Mouse (Mus musculus): Measurements from ENCODE around the gene Nqo2.
A peak's percentile ranks its signal among the peaks of the same experiment; 100 is the strongest.
"Not testable (repeated sequence)": the region's sequence is repeated elsewhere in the genome, so short reads cannot be mapped to it uniquely, and the experiment has no call there.

Nqo2 gene

DNA sequence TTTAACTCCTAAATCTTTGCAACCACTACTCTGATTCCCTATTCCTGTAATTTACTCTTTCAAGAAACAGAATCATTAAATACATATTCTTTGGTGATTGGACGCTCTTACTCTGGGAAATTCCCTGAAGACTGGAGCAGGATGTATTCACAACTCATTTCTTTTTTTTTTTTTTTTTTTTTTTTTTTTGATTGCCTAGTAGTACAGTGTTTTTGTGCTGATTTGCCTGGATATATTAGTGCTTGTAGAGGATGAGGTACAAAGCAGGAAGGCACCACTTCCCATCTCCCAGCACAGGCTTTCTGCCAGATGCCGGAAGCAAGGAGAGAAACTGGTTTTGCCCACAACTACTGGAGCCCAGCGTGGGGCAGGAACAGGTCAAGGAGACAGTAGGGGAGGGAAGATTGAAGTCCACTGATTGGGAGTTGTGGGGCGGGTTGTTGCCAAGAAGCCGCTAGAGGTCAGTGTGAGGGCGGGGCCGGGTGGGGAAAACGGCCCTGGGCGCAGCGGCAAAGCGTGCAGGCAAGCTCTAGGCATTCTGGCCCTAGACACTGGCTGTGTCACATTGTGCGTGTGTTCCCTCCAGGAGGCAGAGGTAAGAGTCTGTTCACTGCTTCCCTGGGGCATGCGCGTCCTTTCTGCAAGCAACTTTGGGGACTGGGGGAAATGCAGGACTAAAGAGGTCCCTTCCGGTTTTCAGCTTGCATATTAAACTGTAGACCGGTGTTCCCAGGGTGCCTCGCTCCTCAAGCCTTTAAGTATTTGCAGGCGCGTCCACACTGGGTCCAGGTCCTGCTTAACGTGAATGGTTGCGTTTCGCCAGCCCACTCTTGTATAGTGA is at the start of gene Nqo2:
TSS of gene Nqo2 (plus strand) at position 482 of the 841 bp plus-strand sequence.
- peak; percentile 69 for DNase-seq

DNA sequence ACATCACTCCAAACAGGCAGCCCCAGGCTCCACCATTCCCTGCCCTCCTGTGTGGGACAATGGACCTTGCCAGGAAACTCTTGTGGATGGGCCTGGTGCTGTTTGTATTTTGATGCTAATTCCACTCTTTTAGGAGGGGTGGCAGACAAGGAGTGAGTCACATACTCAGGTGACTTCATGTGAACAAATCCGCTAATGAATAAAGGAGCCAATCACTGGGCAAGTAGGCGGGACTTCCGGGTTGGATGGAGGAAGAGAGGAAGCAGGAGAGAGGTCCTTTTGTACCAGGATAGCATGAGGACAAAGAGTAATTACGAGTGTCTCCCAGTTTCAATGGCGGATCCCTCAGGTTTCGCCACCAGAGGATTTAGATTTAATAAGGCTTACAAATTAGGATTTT is 43.4 kb upstream of the Nqo2 start:
- no peak for DNase-seq

DNA sequence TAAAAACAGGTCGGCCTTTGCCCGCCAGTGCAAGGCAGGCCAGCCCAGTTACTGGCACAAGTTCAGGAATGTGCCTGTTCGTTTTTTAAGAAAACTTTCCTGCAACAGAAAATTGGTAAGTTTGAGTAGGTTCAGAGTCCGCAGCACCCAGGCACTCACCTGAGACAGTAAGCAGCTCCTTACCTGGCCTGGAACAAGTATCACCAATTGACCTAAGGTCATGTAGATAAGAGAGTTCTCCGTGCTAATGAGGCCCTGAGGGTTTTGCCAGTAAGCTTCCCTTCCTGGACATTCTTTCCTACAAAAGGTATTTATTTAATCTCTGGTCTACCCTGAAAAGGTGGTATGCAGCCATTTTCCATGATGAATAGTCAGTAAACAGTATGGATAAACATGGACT is 42.8 kb upstream of the Nqo2 start:
- DNase-seq, result no peak

DNA sequence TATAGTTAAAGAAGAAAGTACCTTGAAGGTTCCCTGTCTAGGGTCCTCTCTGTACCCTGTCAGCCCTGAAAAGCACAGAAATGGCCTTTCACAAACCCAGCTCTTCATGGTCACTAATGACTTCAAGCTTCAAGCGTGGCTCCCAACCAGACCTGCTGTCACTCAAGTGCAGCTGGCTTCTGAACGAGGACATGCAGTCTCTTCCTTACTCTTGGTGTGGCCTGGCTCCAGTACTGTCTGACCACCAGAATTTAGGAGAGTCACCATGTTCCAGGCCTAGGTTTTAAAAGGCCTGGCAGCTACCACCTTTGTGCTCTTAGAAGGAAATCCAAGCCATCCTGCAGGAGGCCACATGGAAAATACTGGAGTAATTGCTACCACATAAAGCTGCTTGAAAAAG is 34.2 kb upstream of the Nqo2 start:
- DNase-seq, result no peak

DNA sequence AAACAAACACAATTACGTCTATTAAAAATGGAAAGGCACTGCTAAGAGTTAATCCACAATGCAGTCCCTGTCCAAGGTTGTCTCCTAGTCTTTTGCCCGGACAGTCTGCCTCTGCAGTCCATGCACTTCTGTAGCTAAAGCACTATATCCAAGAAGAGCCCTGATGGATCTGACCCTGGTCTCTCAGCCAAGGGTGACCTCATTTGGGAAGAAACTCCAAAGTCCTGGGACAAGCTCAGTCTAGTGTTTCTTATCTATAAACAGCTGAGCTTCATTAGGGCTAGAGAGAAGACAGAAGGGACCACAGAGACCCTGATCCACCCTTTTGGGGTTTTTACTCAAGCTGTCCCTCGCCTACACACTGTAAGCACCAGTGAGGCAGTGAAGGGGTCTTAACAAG is 33.6 kb upstream of the Nqo2 start:
- no peak for DNase-seq

DNA sequence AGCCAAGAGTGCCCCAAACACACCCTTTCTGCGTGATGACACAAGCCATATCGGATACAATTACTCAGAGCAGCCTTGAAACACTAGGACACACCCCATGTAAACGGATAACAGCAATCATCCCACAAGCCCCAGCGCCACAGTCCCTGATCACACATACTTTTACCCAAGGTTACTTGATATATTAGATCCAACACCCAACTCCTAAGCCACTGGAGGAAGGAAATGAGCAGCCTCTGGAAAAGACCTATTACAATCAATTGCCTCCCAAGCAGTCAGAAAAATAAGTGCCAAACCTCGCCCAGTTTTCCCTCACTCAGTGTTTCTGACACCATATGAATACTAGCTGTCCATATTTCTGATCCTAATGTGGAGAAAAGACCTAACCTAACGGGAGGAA is 29.7 kb upstream of the Nqo2 start:
- DNase-seq, result no peak

DNA sequence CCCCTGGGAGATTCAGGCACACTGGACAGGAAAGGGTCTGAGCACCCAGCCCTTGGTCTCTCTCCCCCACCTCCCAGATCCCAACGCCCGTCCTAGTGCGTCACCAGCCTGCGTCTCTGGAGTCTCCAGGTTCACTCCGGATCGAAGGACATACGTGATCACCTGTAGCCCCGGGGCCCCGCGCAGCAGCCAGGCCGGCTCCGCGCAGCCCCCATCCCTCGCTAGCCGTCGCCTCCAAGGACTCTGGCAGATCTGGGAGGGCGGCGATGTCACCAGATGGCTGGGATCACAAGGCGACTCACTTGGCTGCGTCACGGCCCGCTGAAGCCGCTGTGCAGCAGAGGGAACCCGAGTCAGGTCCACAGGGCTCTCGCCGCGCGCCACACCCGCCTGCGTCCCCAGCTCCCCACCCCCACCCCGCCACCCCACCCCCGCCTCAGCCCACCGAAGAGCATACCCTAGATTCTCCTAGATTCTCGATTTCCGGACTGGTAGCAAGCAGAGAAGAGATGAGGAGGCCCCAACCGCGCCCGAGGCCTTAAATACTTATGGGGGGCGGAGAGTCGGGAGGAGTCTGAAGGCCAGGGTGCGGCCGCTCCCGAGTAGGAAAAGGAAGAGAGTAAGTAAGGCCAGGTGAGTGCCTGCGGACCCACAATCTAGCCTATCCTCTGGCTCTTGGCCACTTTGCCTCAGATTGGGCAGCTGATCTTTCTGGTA is 28.9 kb upstream of the Nqo2 start:
- peak; percentile 73 for DNase-seq

DNA sequence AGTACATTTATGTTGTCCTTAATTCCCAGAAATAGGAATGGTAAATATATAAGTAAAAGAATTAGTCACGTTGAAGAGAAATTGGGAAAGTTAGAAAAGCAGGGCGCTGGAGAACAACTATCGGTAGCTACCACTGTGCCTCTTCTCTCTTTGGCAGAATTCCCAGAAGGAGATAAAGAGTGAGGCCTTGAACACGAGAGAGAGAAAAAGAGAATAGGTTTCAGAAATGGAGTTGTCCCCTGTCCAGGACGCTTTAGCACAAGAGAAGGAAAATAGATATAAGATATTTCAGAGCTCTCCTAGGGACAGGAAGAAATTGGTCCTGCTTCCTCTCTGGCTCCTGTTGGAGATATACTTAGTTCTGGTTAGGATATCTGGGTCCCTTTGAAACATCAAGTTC is 27.3 kb upstream of the Nqo2 start:
- no peak for DNase-seq

DNA sequence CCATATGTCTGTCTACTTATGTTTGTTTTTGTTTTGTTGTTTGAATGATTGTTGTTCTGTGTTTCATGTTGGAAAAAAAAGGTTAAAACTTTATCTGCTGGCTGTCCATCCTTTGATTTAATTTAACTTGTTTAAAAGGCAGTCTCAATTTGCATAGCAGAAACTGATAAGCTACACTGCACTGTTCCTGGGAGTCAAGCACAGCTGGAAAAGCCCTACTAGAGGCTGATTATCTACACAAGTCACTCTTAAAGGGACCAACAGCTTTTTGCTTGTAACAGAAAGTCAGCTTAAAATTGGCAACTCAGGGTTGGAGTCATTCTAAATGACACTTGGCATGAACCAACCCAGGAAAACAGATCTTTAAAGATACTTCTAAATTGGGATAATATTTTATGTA is 26.9 kb upstream of the Nqo2 start:
- not testable (repeated sequence) for DNase-seq

DNA sequence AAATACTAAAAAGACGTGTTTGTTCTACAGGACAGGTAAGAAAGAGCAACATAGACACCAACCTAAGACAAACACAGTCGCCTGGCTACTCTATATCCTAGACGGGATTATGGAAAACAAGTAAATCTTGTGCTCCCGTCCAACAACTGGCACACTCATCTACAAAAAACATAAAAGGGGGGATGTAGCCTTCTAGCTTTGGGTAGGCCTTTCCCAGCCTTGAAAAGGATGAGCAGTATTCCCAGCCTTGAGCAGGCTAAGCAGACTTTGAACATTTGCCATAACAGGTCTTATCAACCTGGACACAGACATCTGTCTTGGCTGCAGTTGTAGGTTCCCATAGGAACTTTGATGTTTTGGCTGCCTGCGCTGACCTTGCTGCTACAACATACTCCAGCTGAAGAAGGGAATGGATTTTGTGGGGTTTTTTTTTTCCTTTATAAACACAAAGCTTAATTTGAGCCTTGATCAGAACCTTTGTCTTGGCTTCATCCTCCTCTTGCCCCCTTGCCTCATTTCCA is 23.1 kb upstream of the Nqo2 start:
- DNase-seq, result no peak

DNA sequence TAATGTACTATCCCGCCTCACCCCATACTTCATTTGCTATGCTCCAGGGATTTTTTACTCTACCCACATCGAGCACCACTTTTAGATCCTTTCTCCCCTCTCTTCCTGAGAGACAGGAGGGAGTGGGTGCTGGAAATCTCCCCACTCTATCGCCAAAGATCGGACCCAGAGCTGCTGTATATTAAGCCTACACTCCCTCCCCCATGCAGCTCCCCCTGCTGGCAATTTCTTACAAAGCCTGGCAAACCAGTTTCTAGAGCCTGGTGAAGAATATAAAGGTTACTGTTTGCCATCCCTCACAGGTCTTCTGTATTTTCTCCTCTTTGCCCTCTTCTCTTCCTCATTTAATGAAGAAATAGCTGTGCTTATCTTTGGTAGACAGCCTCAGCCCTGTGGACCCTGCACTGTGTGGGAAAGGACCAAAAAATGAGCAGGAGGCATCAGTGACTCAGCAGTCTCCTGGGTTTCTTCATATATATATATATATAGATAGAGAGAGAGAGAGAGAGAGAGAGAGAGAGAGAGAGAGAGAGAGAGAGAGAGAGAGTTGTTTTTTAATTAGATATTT is 22.2 kb upstream of the Nqo2 start:
- no peak for DNase-seq

DNA sequence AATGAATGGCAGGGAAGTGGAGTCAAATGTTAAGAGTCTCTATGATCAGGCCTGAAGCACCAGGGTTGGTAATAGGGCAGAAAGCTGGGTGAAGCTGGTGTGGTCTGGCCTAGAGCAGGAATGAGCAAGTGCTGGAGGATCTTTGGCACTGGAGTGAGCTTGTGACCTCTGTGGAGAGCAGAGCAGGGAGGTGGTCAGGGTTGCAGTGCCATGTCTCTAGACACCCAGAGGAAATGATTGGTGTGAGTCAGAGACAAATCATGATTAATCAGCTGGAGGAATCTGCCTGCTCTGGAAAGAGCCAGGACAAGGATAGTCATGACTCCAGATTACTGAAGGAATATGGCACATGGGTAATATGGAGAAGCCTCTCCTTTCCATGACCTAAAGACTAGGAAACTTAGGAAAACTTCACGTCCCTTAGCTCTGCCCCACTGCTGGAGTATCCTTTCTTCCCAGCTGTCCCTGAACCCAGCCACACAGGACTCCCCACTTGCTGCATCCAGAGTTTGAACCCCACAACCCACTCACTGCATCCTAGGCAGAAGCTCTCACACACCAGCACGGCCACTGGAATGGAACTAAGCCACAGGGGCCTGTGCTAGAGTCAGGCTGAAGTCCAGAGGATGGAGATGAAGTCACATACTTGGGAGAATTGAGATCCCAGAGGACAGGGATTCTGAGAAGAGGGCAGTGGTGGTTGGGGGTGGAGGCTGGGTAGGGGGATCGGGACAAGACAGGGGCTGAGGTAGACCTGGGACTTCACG is 13.0 kb upstream of the Nqo2 start:
- DNase-seq, result no peak

DNA sequence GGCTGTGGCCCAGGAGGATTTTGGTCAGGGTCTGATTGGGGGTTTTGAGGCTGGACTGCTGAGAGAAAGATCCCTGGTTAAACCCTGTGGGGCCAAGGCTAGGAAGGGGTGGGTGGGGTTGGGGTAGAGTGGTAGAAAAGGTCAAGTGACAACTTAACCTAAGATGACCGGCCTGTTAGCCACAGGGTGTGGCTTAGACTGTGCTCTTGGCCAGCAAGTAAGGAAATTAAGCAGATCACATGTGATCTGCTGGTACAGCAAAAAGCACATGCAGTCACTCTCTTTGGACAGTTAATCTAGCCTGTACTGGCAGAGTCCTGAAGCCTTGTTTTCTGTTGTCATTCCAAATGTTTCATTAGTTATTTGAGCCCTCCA is 12.4 kb upstream of the Nqo2 start:
- no peak for DNase-seq

DNA sequence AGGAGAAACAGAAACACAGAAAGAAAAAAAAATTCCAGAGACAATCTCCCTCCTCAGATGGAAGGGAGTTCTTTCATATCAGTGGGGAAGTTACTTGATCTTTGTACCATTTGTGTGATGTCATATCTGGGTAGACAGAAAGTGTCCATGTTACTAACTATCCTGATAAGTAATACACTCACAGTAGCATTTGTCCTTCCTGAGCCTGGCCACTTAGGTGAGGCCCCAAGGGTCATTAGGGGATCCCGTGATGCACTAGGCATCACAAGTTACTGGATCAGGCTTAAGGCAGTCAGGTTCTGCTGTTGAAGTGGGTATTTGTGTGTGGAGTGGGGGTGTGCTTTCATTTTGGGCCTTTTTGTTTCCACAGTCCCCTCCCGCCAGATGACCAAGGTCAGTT is 11.5 kb upstream of the Nqo2 start:
- DNase-seq, result no peak

DNA sequence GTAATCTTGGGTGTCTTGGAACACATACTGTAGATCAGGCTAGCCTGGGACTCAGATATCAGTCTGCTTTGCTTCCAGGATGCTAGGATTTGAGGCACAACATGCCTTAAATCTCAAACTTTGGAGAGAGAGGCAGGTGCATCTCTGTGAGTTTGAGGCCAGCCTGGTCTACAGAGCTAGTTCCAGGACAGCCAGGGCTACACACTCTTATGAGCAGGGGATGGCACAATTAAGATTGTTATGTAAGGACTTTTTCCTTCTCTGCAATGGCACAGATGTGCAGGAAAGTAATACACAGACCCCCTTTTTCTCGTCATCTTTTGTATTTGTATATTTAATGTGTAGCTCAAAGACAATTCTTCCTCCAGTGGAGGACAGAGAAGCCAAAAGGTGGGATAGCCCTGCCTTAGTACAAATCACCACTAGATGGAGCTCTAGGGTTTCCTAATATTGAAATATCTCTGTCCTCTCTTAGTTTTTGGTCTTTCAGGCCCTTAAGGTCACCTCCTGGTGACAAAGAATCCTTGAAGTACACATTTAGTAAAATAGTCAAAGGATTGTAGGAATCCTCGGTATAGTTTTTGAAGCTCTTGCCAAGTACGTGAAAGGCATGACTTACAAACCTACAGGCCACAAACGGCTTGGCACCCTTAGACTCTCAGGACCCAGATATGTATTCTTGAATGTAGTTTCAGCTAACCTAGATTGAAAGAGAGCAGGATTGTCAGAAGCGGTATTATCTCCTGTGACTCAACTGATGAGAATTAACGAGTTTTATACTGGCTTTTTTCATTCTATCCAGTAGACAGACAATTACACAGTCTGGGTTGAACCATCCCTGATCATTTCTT is 7.7 kb upstream of the Nqo2 start:
- DNase-seq, result no peak

DNA sequence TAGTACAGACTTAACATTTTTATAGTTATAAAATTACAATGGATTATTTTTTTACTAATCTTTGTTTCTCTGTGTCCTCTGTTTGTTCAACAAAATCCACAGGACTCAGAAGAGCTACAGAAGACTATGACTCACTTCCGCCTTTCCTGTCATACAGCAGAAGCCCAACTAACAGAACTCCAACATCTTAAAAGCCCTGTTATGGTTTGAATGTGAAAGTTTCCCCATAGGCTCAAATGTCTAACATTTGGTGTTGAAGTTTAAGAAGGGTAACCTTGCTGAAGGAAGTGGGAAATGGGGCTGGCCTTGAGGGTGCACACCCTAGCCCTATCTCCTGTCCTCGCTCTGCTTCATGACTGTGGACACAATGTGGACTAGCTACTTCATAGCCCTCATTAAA is 4.7 kb upstream of the Nqo2 start:
- no peak for DNase-seq

DNA sequence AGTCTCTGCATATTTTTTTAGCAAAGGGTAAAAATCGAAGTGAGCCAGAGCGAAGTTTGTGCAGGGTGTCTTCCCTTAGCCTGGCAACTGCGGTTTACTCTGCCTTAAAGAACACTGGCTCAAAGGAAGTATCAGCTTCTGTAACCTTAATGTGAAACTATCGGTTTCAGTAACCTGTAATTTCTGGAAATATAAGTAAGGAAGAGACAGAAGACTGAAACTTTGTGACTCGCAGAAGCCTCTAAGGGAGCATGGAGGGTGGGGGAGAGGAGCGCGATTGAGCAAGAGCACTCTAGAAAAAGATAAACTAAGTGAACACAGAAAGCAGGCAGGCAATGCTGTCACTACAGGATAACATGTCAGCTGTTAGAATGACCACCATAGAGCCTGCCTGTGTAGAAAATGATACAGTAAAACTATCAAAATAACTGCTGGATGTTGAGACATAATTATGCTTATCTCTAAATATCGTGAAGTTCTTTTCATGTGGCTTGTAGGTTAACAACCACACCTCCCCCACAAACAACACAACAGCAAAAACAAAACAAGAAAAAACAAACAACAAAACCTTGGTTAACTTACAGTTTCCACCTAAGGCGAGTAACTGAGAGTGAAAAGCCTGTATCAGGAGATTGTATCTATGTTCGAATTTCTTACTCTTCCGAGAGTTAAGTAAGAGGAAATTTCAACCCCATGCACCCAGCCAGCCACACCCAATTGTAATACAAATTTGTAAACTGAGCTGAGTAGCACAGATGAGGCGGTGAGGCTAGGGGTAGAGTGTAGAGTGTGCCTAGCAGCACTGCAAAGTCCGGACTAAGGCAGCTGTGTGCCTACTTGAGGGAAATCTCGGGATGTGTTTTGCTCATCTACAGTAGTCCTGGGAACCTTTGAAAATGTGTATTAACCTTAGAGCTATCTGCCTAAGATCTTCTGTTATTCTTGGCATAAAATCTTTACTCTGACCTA is 853 bp downstream of the Nqo2 start:
- no peak for DNase-seq

DNA sequence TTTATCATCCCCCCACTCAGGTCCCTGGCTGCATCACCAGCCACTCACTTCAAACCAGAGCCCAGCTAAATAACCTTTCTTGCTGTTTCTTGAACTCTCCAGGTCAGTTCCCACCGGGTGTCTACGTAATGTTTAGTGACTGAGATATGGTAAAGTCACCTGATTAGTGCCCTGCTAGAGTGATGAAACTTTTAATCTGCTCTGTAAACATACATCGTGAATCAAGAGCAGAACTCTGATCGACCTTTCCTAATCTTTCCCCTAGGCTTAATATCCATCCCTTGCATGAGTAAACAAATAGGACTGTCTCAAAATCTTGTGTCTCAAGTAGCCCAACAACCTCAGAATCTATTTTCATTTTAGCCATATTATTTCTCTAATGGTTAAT is 1.5 kb downstream of the Nqo2 start:
- DNase-seq, result no peak

DNA sequence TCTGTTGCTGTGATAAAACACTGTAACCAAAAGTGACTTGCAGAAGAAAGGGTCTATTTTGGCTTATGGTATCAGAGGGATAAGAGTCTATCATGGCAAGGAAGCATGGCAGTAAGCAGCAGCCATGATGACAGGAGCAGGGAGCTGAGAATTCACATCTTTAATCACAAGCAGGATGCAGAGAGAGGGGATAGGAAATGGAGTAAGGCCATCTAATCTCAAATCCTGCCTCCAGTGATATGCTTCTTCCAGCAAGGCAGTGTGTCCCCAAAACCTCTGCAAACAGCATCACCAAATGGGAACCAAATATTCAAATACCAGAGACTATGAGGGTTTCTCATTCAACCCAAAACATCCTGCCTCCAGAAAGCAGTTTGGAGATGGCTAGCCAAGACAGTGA is 2.1 kb downstream of the Nqo2 start:
- no peak for DNase-seq

DNA sequence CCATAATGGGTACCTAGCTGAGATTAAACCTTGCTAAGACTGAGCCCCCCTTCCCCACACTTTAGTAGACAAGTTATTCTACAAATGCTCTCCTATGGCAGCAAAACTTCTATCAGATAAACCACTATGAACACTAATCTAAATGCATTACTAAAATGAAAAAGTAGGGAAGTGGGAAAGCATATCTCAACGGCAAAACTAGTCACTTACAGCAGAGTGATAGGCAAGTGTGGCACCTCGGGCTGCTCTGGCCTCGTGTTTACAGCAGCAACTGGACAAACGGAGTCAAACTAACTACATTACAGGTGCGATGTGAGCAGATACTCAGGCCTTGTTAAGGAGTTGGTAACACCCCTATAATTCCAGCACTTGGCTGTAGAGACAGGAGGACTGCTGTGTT is 25.1 kb downstream of the Nqo2 start:
- DNase-seq, result no peak

DNA sequence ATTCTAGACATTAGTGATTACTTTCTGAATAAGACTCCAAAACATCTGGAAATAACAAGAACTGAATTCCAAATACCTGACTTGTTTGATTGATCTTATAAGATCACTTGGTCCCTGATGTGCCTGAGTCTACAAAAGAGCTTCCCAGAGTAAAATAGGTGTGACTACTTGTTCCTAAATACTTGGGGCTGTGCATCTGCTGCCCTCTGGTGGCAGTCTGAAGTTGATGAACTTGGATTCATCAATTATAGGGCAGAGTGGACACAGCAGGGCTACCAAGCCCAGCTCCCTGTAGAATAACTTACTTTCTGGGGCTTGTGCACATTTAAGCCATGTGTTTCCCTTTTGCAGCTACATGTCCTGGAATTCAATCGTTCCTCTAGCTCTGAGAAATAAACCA is 30.7 kb downstream of the Nqo2 start:
- peak; percentile 48 for DNase-seq

Data from cerebellum, adult 11-12 months (tissue).